Mouse (Mus musculus) brain, embryonic 14.5 days (tissue): ENCODE data around the gene Coq8a.

Source experiments
- CTCF ChIP-seq: fragments of 200-500 bp; IDR thresholded peaks from 2 replicates; pipeline ENCODE4 v1.5.1; 2012; ENCODE audit warnings: inconsistent platforms, mild to moderate bottlenecking, moderate library complexity, borderline replicate concordance; ENCODE audit not compliant: insufficient read depth, insufficient read length; ENCODE audit errors: extremely low read depth
- POLR2A ChIP-seq: fragments of 200-500 bp; IDR thresholded peaks from 2 replicates; pipeline ENCODE4 v1.6.1; 2012; ENCODE audit warnings: mild to moderate bottlenecking, inconsistent platforms, borderline replicate concordance; ENCODE audit not compliant: poor library complexity, insufficient read depth, insufficient read length, severe bottlenecking; ENCODE audit errors: extremely low read depth

GRCm38 (mm10) chr1:180181304-180181965 lies 18.0 kb downstream of the Coq8a start:
- TF ChIP-seq CTCF (no peak), POLR2A (no peak)
